In the genomic region with DNA sequence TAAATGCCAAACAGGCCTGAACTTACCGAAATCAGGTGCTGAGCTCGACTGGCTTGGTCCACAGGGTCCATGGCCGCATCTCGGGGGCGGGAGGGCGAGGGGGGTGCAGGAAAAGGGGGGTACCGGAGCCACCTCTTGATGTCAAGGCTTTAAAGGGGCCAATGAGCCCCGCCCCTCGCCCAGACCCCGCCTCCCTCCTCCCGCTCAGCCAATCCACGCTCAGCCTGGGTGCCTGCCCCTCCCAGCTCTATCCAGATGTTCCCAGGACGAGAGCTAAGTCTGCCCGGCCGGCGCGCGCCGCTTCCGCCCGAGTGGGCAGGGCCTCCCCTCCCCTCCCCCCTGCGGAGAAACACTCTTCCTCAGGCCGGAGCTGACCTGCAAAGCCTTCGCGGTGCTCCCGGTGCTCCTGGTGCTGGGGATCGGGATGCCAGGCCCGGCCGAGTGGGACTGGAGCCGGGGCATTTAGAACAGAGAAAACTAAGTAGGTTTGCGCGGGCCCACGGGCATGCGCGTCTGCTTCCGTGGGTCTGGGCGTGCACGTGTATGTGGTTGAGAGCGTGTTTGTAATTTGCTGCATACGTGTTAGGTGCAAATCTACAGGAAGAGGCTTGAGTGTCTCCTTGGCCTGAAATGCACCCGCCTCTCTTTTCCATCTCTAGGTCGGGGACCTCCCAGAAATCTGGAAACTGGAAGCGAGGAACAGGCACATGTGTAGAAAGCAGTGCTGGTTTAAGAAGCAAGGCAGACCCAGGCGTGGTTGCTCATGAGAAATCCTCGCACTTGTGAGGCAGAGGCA, we compare ENCODE assay signal across 8 mouse cellular contexts. TPM values are rescaled to one million over a fixed set of nuclear protein-coding genes. Genes with fewer than 3 reads are reported as not detected.
DNase-seq lines count a peak whose midpoint lies in the region; ATAC-seq and TF ChIP-seq lines count a peak whose summit lies in the region.

A gene (minus strand): TSS at position 143 of the 796 bp plus-strand sequence.

- peak; percentile 96 for ATAC-seq in forebrain, postnatal 0 days
- peak; percentile 86 to 93 for ATAC-seq in hematopoietic stem cell, adult 5-6 weeks (replicated peaks in 1 of 2; ENCODE audit: insufficient read depth in 1 of 2, low FRiP score in 2 of 2, low TSS enrichment in 1 of 2, low read depth in 1 of 2, poor library complexity in 2 of 2, severe bottlenecking in 2 of 2)

- peaks cover 5 to 10% of the 10 kb centered on the region in 2 experiments for H3K4me1 ChIP-seq in MEL (ENCODE audit: control insufficient read depth in 1 of 2, insufficient read depth in 2 of 2, low read length in 2 of 2)
- H3K4me1 ChIP-seq in forebrain, postnatal 0 days (ENCODE audit: insufficient read depth) = peaks cover 19% of the 10 kb centered on the region

- TF ChIP-seq EP300 in MEL (IDR thresholded peaks at IDR 0.05; ENCODE audit: low read depth in 1 of 2, low read length in 2 of 2) = no peak

- under 1% methylated on average over 43 of the region's 45 CpGs for WGBS in forebrain, postnatal 0 days

- H3K9me3 ChIP-seq in MEL (replicated peaks; ENCODE audit: insufficient read depth, low read length) = no peaks in the 10 kb centered on the region
- H3K9me3 ChIP-seq in forebrain, postnatal 0 days (ENCODE audit: low read length) = no peaks in the 10 kb centered on the region

- TF ChIP-seq RAD21 in MEL (IDR thresholded peaks at IDR 0.05; ENCODE audit: low read depth, low read length) = no peak

- no peaks in the 10 kb centered on the region for H3K27me3 ChIP-seq in MEL (ENCODE audit: control insufficient read depth in 1 of 2, insufficient read depth in 2 of 2, low read length in 2 of 2)
- H3K27me3 ChIP-seq in forebrain, postnatal 0 days (ENCODE audit: insufficient read depth, low read length) = no peaks in the 10 kb centered on the region

- peak within 1 kb of the TSS; percentile 10 for H3K27ac ChIP-seq in MEL (ENCODE audit: control insufficient read depth, low read depth, low read length)
- H3K27ac ChIP-seq in forebrain, postnatal 0 days (ENCODE audit: low read depth, low read length) = peak within 1 kb of the TSS; percentile 89

- H3K36me3 ChIP-seq in MEL (ENCODE audit: control insufficient read depth in 1 of 2, insufficient read depth in 2 of 2, low read length in 2 of 2) = peaks cover 0 to 7% of the 10 kb centered on the region in 2 experiments; a peak in 2 of 4 replicates
- no peaks in the 10 kb centered on the region for H3K36me3 ChIP-seq in forebrain, postnatal 0 days (ENCODE audit: insufficient read depth)

- peak within 1 kb of the TSS; percentile 74 for H3K9ac ChIP-seq in MEL (ENCODE audit: control insufficient read depth, low read depth, low read length, poor library complexity, severe bottlenecking)
- H3K9ac ChIP-seq in forebrain, postnatal 0 days = peak within 1 kb of the TSS; percentile 76

- H3K79me2 ChIP-seq in MEL (ENCODE audit: control insufficient read depth, insufficient read depth, low read length, poor library complexity) = peaks cover 6% of the 10 kb centered on the region; the same call in 1 of the 2 replicates

- peak; percentile 65 to 71; a peak in 2 of 4 replicates for TF ChIP-seq POLR2A in MEL (IDR thresholded peaks at IDR 0.05; ENCODE audit: control insufficient read depth in 1 of 2, insufficient read depth in 1 of 2, low read depth in 1 of 2, low read length in 2 of 2, poor library complexity in 1 of 2)

- H3K4me2 ChIP-seq in forebrain, postnatal 0 days (ENCODE audit: low read depth) = peak within 1 kb of the TSS; percentile 81

- DNase-seq in MEL (ENCODE audit: low read depth, low spot score) = peak; percentile 99
- peak; percentile 84 to 88 for DNase-seq in cerebellum, adult 18-20 months
- DNase-seq in forebrain, postnatal 0 days = peak; percentile 93
- DNase-seq in layer of hippocampus, postnatal 10 days (ENCODE audit: low spot score in 2 of 2) = peak; percentile 85 to 92
- DNase-seq in lung, postnatal 10 days = peak; percentile 96
- DNase-seq in ovary, postnatal 36 days (ENCODE audit: low spot score) = peak; percentile 93
- peak; percentile 94 for DNase-seq in thymus, postnatal 25 days

- no peak for TF ChIP-seq CTCF in MEL (IDR thresholded peaks at IDR 0.05 in 2 of 3, conservative IDR thresholded peaks at IDR 0.05 in 1 of 3; ENCODE audit: control insufficient read depth in 1 of 3, insufficient read depth in 1 of 3, low read depth in 2 of 3, low read length in 3 of 3, poor library complexity in 1 of 3, severe bottlenecking in 1 of 3)
- TF ChIP-seq CTCF in forebrain, postnatal 0 days (IDR thresholded peaks at IDR 0.05; ENCODE audit: low read depth) = no peak

- H3K4me3 ChIP-seq in MEL (ENCODE audit: control insufficient read depth in 1 of 2, insufficient read depth in 1 of 2, low read depth in 2 of 2, low read length in 2 of 2) = peak within 1 kb of the TSS; percentile 73 to 91
- peak within 1 kb of the TSS; percentile 94 for H3K4me3 ChIP-seq in forebrain, postnatal 0 days (ENCODE audit: low read depth, low read length)

TF ChIP-seq in MEL, 35 proteins besides CTCF, POLR2A, EP300 and RAD21:
- TF ChIP-seq POLR2AphosphoS2 (IDR thresholded peaks at IDR 0.05; ENCODE audit: low read length) = peak; percentile 39; the same call in 1 of the 2 replicates
- peak; percentile 62; the same call in 1 of the 2 replicates for TF ChIP-seq MAZ (IDR thresholded peaks at IDR 0.05; ENCODE audit: low read depth, low read length)
- peak; percentile 51 for TF ChIP-seq CHD2 (IDR thresholded peaks at IDR 0.05; ENCODE audit: low read length)
- no peak for TF ChIP-seq ZNF384 (IDR thresholded peaks at IDR 0.05; ENCODE audit: low read depth, low read length)
- peak; percentile 96 for TF ChIP-seq MYC (IDR thresholded peaks at IDR 0.05; ENCODE audit: low read depth, low read length)
- peak; percentile 87 for TF ChIP-seq BHLHE40 (IDR thresholded peaks at IDR 0.05; ENCODE audit: borderline replicate concordance, low read depth, low read length)
- no peak; the same call in 1 of the 2 replicates for TF ChIP-seq KAT2A (conservative IDR thresholded peaks at IDR 0.05; ENCODE audit: low read depth, low read length)
- TF ChIP-seq POLR2AphosphoS5 (IDR thresholded peaks at IDR 0.05; ENCODE audit: borderline replicate concordance, low read depth, low read length) = no peak
- TF ChIP-seq UBTF (IDR thresholded peaks at IDR 0.05; ENCODE audit: borderline replicate concordance, insufficient read depth, low read depth, low read length) = no peak
- 0 out of 2 replicates have a peak, but pooled peaks have one; percentile 56 for TF ChIP-seq ELF1 (IDR thresholded peaks at IDR 0.05; ENCODE audit: low read depth, low read length)
- peak; percentile 74 for TF ChIP-seq NRF1 (IDR thresholded peaks at IDR 0.05; ENCODE audit: insufficient read depth, low read depth, low read length, poor library complexity, severe bottlenecking)
- no peak for TF ChIP-seq USF1 (IDR thresholded peaks at IDR 0.05; ENCODE audit: low read depth, low read length)
- no peak for TF ChIP-seq SMC3 (IDR thresholded peaks at IDR 0.05; ENCODE audit: low read depth, low read length)
- TF ChIP-seq MEF2A (IDR thresholded peaks at IDR 0.05; ENCODE audit: extremely low read depth, insufficient replicate concordance, low read depth, low read length, poor library complexity, severe bottlenecking) = no peak
- peak; percentile 65 for TF ChIP-seq TBP (IDR thresholded peaks at IDR 0.05; ENCODE audit: low read depth, low read length)
- TF ChIP-seq MAFK (IDR thresholded peaks at IDR 0.05; ENCODE audit: borderline replicate concordance, low read depth, low read length) = no peak
- no peak for TF ChIP-seq E2F4 (IDR thresholded peaks at IDR 0.05; ENCODE audit: borderline replicate concordance, low read depth, low read length)
- TF ChIP-seq USF2 (IDR thresholded peaks at IDR 0.05; ENCODE audit: borderline replicate concordance in 1 of 2, insufficient read depth in 1 of 2, low read depth in 1 of 2, low read length in 2 of 2) = no peak
- TF ChIP-seq ZKSCAN1 (IDR thresholded peaks at IDR 0.05; ENCODE audit: low read depth, low read length) = no peak
- no peak for TF ChIP-seq GATA1 (IDR thresholded peaks at IDR 0.05; ENCODE audit: low read depth, low read length)
- TF ChIP-seq MYB (IDR thresholded peaks at IDR 0.05; ENCODE audit: low read depth, low read length) = no peak
- peak; percentile 94 for TF ChIP-seq SIN3A (IDR thresholded peaks at IDR 0.05; ENCODE audit: low read length)
- peak; percentile 74 for TF ChIP-seq HCFC1 (IDR thresholded peaks at IDR 0.05; ENCODE audit: low read depth, low read length)
- TF ChIP-seq MAX (IDR thresholded peaks at IDR 0.05; ENCODE audit: low read length) = peak; percentile 89
- TF ChIP-seq ZC3H11A (IDR thresholded peaks at IDR 0.05; ENCODE audit: low read depth, low read length) = no peak
- TF ChIP-seq NELFE (IDR thresholded peaks at IDR 0.05; ENCODE audit: low read depth, low read length) = peak; percentile 63
- no peak for TF ChIP-seq JUND (IDR thresholded peaks at IDR 0.05; ENCODE audit: low read depth, low read length)
- peak; percentile 99 for TF ChIP-seq MXI1 (IDR thresholded peaks at IDR 0.05; ENCODE audit: low read depth, low read length)
- TF ChIP-seq TCF12 (IDR thresholded peaks at IDR 0.05; ENCODE audit: low read depth, low read length) = peak; percentile 15; the same call in 1 of the 2 replicates
- TF ChIP-seq ETS1 (IDR thresholded peaks at IDR 0.05; ENCODE audit: low read depth, low read length) = peak; percentile 41
- no peak for TF ChIP-seq ZMIZ1 (IDR thresholded peaks at IDR 0.05; ENCODE audit: low read depth, low read length)
- no peak for TF ChIP-seq RCOR1 (IDR thresholded peaks at IDR 0.05; ENCODE audit: low read depth, low read length)
- no peak for TF ChIP-seq GABPA (IDR thresholded peaks at IDR 0.05; ENCODE audit: low read depth, low read length)
- no peak for TF ChIP-seq TAL1 (IDR thresholded peaks at IDR 0.05; ENCODE audit: low read length)
- no peak for TF ChIP-seq CHD1 (IDR thresholded peaks at IDR 0.05; ENCODE audit: low read depth, low read length)

RNA-seq across cellular contexts. Expression of the gene that starts here (rescaled TPM):
- total RNA-seq in MEL (2012; rRNA removed) = 2.5 and 3.3 TPM in 2 replicates
- 10 to 100 TPM in 1 of 2 experiments, not detected in 1; 14.1 TPM for polyA plus RNA-seq in MEL (2012; ENCODE audit: insufficient read depth in 1 of 2, insufficient read length in 2 of 2, low read depth in 1 of 2, low replicate concordance in 2 of 2, missing spikeins in 1 of 2)
- 12.3 and 17.6 TPM in 2 replicates for total RNA-seq in forebrain, postnatal 0 days (2014; rRNA removed)
- polyA plus RNA-seq in forebrain, postnatal 0 days (2015; fragmentation: Nextera tagmentation; extraction: Ambion mirVana) = 7.9 and 10.3 TPM in 2 replicates
- 0.89 and 1.8 TPM in 2 replicates for total RNA-seq in hematopoietic stem cell, adult 5-6 weeks (2017)
- total RNA-seq in layer of hippocampus, postnatal 10 days (2021) = 10 to 100 TPM; 32.5 to 38.1 TPM

Comparison
In these comparisons a context has a peak if more than half of its experiments do, and no peak if none do; other contexts are left out.
1. Peak in every context shown above with its lines: DNase-seq, ATAC-seq, H3K4me3 ChIP-seq and H3K27ac ChIP-seq.